Mouse (Mus musculus): Measurements from ENCODE around the gene Rnf227. TPM values are rescaled to one million over a fixed set of nuclear protein-coding genes. Genes with fewer than 3 reads are reported as not detected.

Gene Rnf227
- total and polyA plus RNA-seq, 3 experiments = 0.21 to 0.30 TPM; not detected in 1

- H3K4me2 ChIP-seq (ENCODE audit: insufficient read depth, low read depth, poor library complexity, severe bottlenecking) = peak overlapping the region; percentile 72
- TF ChIP-seq SIN3A (IDR thresholded peaks at IDR 0.05; ENCODE audit: low read length) (no peak), MYC (IDR thresholded peaks at IDR 0.05; ENCODE audit: low read depth, low read length) (no peak), MAFK (IDR thresholded peaks at IDR 0.05; ENCODE audit: insufficient replicate concordance, low read length) (no peak), SMC3 (IDR thresholded peaks at IDR 0.05; ENCODE audit: low read depth, low read length) (no peak), ZMIZ1 (IDR thresholded peaks at IDR 0.05; ENCODE audit: low read depth, low read length) (no peak), GABPA (IDR thresholded peaks at IDR 0.05; ENCODE audit: insufficient replicate concordance, low read depth, low read length) (no peak), POLR2A (IDR thresholded peaks at IDR 0.05; ENCODE audit: low read depth, low read length) (no peak), MXI1 (IDR thresholded peaks at IDR 0.05; ENCODE audit: low read depth, low read length) (no peak), KAT2A (IDR thresholded peaks at IDR 0.05; ENCODE audit: insufficient replicate concordance, low read length) (no peak), ETS1 (conservative IDR thresholded peaks at IDR 0.05; ENCODE audit: low read depth, low read length) (no peak), E2F4 (IDR thresholded peaks at IDR 0.05; ENCODE audit: insufficient replicate concordance, low read depth, low read length) (no peak), MAX (IDR thresholded peaks at IDR 0.05; ENCODE audit: low read length) (no peak), MEF2A (IDR thresholded peaks at IDR 0.05; ENCODE audit: borderline replicate concordance, low read depth, low read length) (no peak), CTCF (conservative IDR thresholded peaks at IDR 0.05 in 1 of 2, IDR thresholded peaks at IDR 0.05 in 1 of 2; ENCODE audit: low read depth in 2 of 2, low read length in 2 of 2) (no peak), USF2 (conservative IDR thresholded peaks at IDR 0.05; ENCODE audit: low read depth, low read length) (no peak), POLR2AphosphoS2 (IDR thresholded peaks at IDR 0.05; ENCODE audit: low read depth, low read length) (no peak), UBTF (IDR thresholded peaks at IDR 0.05; ENCODE audit: low read depth, low read length) (no peak)
- no peaks in the 10 kb centered on the region for H3K79me2 ChIP-seq (replicated peaks; ENCODE audit: control insufficient read depth, extremely low read depth, insufficient read depth, poor library complexity, severe bottlenecking)
- peak overlapping the region; percentile 72 for H3K9ac ChIP-seq (ENCODE audit: insufficient read depth, low read depth)
- no peak overlapping the region for H3K27ac ChIP-seq (ENCODE audit: insufficient read depth, low read depth)
- H3K9me3 ChIP-seq (replicated peaks; ENCODE audit: low read length) = no peaks in the 10 kb centered on the region
- peaks cover 1 to 20% of the 10 kb centered on the region in 2 experiments for H3K36me3 ChIP-seq (replicated peaks in 1 of 2; ENCODE audit: control insufficient read depth in 1 of 2, insufficient read depth in 1 of 2, low read length in 1 of 2)
- in situ Hi-C loops (cut with MboI; ENCODE audit: low pct_ligation_motif_present, low pct_unique_long_range_greater_than_20kb, low sequenced_read_pairs) (no loop called here), dilution Hi-C loops (cut with MboI; ENCODE audit: extremely low pct_ligation_motif_present, extremely low pct_unique_long_range_greater_than_20kb, low sequenced_read_pairs) (no loop called here)
- peaks cover 12 to 39% of the 10 kb centered on the region in 2 experiments for H3K4me1 ChIP-seq (ENCODE audit: control insufficient read depth in 1 of 2, insufficient read depth in 2 of 2)
- H3K4me3 ChIP-seq (replicated peaks in 1 of 3; ENCODE audit: low read depth in 2 of 3, low read length in 2 of 3, poor library complexity in 1 of 3) = peak overlapping the region in 2 of 3 experiments; percentile 69 to 98
- DNase-seq (ENCODE audit: extremely low read depth) = no peak
- H3K27me3 ChIP-seq (replicated peaks) = peaks cover 34% of the 10 kb centered on the region
Observed at GRCm38 (mm10) chr11:69324749-69325148, 15.5 kb upstream of the Rnf227 start.

DNA sequence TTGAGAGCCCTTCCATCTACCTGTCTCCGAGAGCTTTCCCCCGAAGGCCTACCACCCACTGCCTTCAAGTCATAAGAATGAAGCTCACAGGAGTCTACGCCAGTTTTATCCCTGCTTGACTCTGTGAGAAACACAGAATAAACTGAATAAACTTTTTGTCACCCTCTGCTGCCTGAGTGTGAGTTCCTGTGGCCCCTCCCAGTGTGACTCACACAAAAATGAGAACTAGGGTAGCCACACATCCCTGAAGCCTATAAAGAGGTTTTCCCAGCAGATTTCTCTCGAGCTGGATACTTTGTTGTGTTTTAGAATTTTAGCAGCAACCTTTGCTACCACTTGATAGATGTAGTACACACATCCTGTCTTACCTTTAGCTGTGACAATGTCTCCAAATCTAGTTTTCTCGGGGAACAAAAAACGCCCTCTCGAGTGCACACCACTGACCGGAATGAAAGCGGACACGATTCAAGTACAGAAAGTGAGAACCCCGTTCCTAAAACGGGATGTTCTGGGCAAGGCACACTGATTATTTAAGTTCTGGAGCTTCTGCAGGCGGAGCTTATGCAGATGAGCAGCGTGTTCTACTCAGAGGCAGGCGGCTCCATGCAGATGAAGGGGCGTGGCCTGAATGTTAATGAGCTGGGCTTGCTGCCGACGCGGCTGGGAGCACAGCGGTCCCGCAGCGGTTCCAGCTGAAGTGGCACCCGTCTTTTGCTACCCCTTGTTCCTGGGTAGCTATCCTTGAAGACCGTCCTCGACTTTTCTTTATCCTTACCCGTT lies 14.4 kb upstream of the Rnf227 start, which contains the start of gene Kcnab3:
TSS of gene Kcnab3 (plus strand) at position 631 of the 780 bp plus-strand sequence.
- peak; percentile 99 for DNase-seq (ENCODE audit: extremely low read depth)
- Histone ChIP-seq H3K4me1 (ENCODE audit: control insufficient read depth in 1 of 2, insufficient read depth in 2 of 2) (peaks cover 12 to 39% of the 10 kb centered on the region in 2 experiments), H3K27me3 (replicated peaks) (peaks cover 39% of the 10 kb centered on the region), H3K4me2 (ENCODE audit: insufficient read depth, low read depth, poor library complexity, severe bottlenecking) (peak within 1 kb of the TSS; percentile 90), H3K9me3 (replicated peaks; ENCODE audit: low read length) (no peaks in the 10 kb centered on the region), H3K79me2 (replicated peaks; ENCODE audit: control insufficient read depth, extremely low read depth, insufficient read depth, poor library complexity, severe bottlenecking) (no peaks in the 10 kb centered on the region), H3K9ac (ENCODE audit: insufficient read depth, low read depth) (peak within 1 kb of the TSS; percentile 67), H3K4me3 (replicated peaks in 1 of 3; ENCODE audit: low read depth in 2 of 3, low read length in 2 of 3, poor library complexity in 1 of 3) (peak within 1 kb of the TSS; percentile 48 to 53 (median 49)), H3K36me3 (replicated peaks in 1 of 2; ENCODE audit: control insufficient read depth in 1 of 2, insufficient read depth in 1 of 2, low read length in 1 of 2) (peaks cover 0 to 9% of the 10 kb centered on the region in 2 experiments), H3K27ac (ENCODE audit: insufficient read depth, low read depth) (no peak within 1 kb of the TSS)
- TF ChIP-seq GABPA (IDR thresholded peaks at IDR 0.05; ENCODE audit: insufficient replicate concordance, low read depth, low read length) (no peak), RAD21 (IDR thresholded peaks at IDR 0.05; ENCODE audit: low read depth, low read length) (no peak), ZMIZ1 (IDR thresholded peaks at IDR 0.05; ENCODE audit: low read depth, low read length) (peak; percentile 68), NRF1 (IDR thresholded peaks at IDR 0.05; ENCODE audit: low read depth, low read length) (peak; percentile 35; the same call in 1 of the 2 replicates), CTCF (conservative IDR thresholded peaks at IDR 0.05 in 1 of 2, IDR thresholded peaks at IDR 0.05 in 1 of 2; ENCODE audit: low read depth in 2 of 2, low read length in 2 of 2) (no peak), E2F4 (IDR thresholded peaks at IDR 0.05; ENCODE audit: insufficient replicate concordance, low read depth, low read length) (no peak), TBP (conservative IDR thresholded peaks at IDR 0.05; ENCODE audit: low read depth, low read length) (peak; percentile 88), BHLHE40 (IDR thresholded peaks at IDR 0.05; ENCODE audit: low read depth, low read length) (0 out of 2 replicates have a peak, but pooled peaks have one; percentile 7), POLR2A (IDR thresholded peaks at IDR 0.05; ENCODE audit: low read depth, low read length) (peak; percentile 67), ZNF384 (IDR thresholded peaks at IDR 0.05; ENCODE audit: low read depth, low read length) (no peak), CHD1 (IDR thresholded peaks at IDR 0.05; ENCODE audit: low read depth, low read length) (no peak), PAX5 (IDR thresholded peaks at IDR 0.05; ENCODE audit: low read length) (no peak), MYC (IDR thresholded peaks at IDR 0.05; ENCODE audit: low read depth, low read length) (peak; percentile 81; the same call in 1 of the 2 replicates), EP300 (IDR thresholded peaks at IDR 0.05; ENCODE audit: low read length) (no peak), NELFE (IDR thresholded peaks at IDR 0.05; ENCODE audit: low read depth, low read length) (peak; percentile 40; the same call in 1 of the 2 replicates), MAX (IDR thresholded peaks at IDR 0.05; ENCODE audit: low read length) (peak; percentile 68)
- in situ Hi-C loops (cut with MboI; ENCODE audit: low pct_ligation_motif_present, low pct_unique_long_range_greater_than_20kb, low sequenced_read_pairs) = no loop called here
- dilution Hi-C loops (cut with MboI; ENCODE audit: extremely low pct_ligation_motif_present, extremely low pct_unique_long_range_greater_than_20kb, low sequenced_read_pairs) = no loop called here

Data from CH12.LX (cell line).